Mouse (Mus musculus) embryonic fibroblast, embryonic 13.5 days (primary cell): ENCODE measurements around the gene Itsn1.

Experiments used
- CTCF ChIP-seq: IDR thresholded peaks from 2 replicates; pipeline ENCODE4 v1.5.1; 2011; ENCODE audit warnings: mild to moderate bottlenecking, control low read depth, low read length, moderate library complexity, borderline replicate concordance; ENCODE audit not compliant: insufficient read depth
- POLR2A ChIP-seq: IDR thresholded peaks from 2 replicates; pipeline ENCODE4 v1.6.1; 2011; ENCODE audit warnings: low read depth, mild to moderate bottlenecking, control low read depth, low read length, moderate library complexity

DNA sequence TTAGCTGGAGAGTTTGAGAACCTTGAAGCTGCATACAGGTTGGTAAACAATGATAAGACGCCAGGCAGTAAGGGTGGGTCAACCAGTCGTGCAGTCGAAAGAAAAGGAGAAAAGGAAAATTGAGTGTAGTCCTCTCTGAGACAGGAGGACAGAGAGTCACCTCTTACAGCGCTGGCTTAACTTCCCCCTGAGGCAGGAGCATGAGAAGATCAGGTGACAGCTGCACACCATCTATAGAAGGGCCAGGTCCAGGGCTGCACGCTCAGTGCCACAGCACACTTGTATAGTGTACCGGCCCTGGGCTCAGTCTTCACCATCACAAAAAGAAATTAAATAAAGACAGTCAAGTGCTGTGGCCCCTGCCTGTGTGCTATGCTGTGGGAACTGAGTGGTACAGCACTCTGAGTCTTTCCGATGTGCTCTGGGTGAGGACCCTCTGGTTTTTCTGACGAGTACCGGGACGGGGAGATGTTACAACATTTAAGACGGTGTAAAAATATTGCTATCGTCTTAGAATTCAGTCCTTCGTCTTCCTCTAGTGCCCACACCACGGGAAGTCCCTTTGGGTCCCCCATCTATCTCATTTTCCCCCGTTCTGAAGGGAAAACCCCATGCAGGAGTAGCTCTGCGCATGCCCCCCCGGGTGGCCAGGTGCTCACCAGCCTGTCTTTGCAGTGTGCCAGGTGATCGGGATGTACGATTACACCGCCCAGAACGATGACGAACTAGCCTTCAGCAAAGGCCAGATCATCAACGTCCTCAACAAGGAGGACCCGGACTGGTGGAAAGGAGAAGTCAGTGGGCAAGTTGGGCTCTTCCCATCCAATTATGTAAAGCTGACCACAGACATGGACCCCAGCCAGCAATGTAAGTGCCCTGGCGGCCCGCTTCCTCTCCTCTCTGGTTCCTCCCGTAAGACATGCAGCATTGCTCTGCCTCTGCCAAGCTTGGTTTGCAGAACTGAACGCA is 140.1 kb downstream of the Itsn1 start:
- TF ChIP-seq CTCF = no peak
- TF ChIP-seq POLR2A = no peak
